Mouse (Mus musculus) spleen, postnatal 14 days (tissue): ENCODE measurements around the gene Lrriq3.

Experiments
- DNase-seq, 2 experiments: peaks; one replicate each; pipeline ENCODE4 v3.0.0; 2021 to 2022; ENCODE audit warnings: low spot score in 2 of 2

Lrriq3 gene

GRCm38 (mm10) chr3:155093116-155093956 is at the start of gene Lrriq3, which contains the start of gene Fpgt:
TSS of gene Lrriq3 (plus strand) at chr3:155093434.
TSS of gene Fpgt (minus strand) at chr3:155093403.
- DNase-seq: peak; percentile 39 to 63

DNA sequence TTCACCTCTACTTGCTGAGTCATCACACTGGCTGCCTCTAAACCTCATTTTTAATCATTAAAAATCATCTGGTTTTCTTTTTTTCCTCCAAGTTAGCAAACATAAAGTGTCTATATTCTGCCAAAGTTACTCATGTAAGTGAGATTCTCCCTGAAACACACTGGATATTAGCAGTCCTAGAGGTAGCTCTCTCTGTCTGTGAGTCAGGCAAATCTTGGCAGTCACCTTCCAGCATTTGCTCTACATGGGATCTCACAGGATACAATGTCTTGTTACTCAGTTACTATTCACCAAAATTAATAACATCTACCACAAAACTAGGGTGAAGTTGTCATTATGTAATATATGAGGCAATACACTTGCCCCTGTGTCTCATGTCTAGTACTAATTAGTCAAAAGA is 41.2 kb upstream of the Lrriq3 start:
- DNase-seq: no peak

DNA sequence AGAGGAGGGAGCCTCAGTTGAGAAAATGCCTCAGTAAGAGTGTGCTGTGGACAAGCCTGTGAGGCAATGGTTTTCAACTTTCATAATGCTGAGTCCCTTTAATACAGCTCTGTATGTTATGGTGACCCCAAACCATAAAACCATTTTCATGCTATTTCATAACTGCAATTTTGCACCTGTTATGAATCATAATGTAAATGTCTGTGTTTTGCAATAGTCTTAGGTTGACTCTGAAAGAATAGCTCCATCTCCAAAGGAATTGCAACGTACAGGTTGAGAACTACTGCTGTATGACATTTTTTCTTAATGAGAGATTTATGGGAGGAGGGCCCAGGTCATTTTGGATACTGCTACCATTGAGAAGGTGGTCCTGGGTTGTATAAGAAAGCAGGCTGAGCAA is 40.0 kb upstream of the Lrriq3 start:
- DNase-seq: no peak

DNA sequence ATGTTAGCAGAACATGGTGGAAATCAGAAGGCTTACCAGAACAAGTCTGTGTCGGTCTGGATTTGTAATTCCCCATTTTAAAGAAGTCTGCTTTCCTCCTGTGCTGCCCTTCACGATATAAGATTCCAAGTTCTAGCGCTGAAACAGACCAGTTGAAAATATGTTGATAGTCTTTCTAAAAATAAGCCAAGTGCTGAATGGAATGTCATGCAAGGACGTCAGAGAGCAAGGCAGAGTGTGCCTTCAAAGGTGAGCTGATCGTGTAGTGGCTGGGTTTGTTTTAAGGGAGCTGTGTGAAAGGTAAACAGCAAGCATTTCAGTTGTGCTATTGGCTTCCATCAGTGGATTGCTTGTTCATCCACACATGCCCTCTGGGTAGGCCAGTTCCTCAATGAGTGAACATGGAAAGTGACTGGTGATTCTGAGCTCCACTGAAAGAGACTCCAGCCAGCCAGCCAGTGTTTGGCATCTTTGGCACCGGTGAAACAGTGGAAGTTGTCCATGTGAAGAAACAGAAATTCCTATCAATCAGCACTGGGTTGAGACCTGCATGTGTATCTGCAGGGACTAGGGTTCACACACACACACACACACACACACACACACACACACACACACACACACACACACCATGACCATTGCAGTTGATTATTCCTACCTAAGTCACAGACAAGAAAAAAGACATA is 37.9 kb upstream of the Lrriq3 start, which contains the start of gene Tnni3k:
Tnni3k (minus strand) TSS at position 177 of the 686 bp plus-strand sequence.
- DNase-seq: no peak

- DNase-seq: no peak
Observed at GRCm38 (mm10) chr3:155056606-155057005, 36.6 kb upstream of the Lrriq3 start.

DNA sequence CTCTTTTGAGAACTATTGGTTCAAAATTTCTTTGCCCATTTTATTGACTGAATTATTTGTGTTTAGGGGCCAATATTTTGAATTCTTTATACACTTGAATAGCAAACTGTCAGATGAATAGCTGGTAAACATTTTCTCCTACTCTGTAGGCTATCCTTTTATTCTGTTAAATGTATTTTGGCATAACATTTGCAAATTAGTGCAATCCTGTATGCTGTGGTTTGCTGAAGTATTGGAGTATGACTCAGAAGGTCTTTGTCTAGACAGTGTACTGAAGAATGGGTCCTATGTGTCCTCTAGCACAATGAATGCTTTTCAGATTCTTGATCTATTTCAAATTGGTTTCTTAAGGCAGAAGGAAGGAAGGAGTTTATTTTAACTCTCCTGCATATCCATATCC is 35.7 kb upstream of the Lrriq3 start:
- no peak for DNase-seq

DNA sequence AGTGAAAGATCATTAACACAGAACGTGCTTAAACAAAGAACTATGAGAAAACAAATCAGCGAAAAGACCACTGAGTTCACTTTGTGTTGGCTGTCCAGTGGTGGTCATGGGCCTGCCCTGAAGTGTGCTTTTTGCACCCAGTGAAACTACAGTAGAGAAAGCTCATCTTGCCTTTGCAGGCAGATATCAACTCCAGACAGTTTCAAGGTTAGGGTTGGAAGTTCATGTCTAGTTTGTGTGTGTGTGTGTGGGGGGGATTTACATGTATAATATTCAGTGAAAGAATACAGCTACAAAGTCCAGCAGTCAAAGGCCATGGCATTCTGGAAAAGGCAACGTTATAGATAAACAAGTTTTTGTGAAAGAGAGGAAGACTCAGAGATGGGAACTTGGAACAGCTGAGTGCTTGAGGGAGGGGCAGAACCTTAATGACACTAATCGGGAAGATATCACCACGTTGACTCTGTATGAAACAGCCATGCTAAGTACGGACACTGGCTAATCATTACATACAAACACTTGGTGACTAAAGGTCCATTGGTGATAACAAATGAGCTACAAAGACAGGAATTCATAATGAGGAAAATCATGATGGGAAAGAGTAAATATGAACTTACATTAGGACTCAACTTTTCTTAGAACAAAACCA is 34.3 kb upstream of the Lrriq3 start:
- no peak for DNase-seq

DNA sequence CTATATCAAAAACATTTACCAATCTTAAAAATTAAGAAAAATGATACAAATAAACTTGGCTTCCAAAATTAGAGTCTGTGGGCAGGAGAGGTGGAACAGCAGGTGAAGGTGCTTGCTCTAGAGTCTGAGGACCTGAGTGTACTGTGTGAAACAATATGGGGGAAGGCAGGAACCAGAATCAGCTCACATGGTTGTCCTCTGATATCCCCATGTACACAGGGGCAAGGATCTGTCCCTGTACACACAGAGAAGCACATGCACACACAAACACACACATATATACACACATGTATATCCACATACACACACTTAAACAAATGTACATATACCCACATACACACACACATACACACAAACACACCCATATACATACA is 33.8 kb upstream of the Lrriq3 start:
- no peak for DNase-seq

DNA sequence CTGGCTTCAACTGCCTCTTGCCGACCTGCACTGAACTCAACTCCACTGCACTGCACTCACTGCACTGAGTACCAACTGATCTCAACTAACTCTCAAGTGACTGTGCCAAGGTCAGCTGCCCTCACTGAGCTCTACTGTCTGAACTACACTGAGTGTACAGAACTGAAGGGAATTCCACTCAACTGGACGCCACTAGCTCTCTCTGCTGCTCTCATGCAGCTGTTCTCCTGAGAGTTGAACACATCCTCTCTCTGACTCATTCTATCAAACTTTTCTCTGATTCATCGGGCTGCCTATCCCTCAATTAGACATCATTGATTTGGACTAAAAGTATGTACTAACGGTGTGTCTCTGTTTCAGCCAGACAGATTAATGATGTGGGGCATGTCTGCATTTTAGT is 15.3 kb upstream of the Lrriq3 start:
- DNase-seq: no peak

GRCm38 (mm10) chr3:155092081-155092480 is 1.2 kb upstream of the Lrriq3 start:
- DNase-seq: no peak

- no peak for DNase-seq
Observed at GRCm38 (mm10) chr3:155099266-155099665, 6.0 kb downstream of the Lrriq3 start.

- DNase-seq: no peak
Observed at GRCm38 (mm10) chr3:155105957-155106356, 12.7 kb downstream of the Lrriq3 start.

DNA sequence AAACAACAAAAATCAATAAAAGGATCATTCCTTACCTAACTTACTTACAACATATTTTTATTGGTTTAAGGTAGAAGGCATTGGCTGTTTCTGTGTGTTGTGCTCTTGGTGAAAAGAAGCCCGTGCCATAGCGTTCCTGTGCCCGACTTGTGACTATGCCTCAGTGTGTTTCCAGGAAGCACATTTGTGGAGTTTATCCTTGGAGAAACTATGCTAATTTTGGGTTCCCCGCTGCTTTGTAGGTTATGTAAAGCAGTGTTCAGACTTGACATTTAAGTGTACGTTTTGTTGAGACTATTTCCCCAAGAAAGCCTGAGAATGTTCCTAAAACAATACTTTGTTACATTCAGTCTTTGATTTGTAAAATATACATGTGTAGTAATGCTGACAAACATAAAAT is 44.5 kb downstream of the Lrriq3 start:
- DNase-seq: no peak

DNA sequence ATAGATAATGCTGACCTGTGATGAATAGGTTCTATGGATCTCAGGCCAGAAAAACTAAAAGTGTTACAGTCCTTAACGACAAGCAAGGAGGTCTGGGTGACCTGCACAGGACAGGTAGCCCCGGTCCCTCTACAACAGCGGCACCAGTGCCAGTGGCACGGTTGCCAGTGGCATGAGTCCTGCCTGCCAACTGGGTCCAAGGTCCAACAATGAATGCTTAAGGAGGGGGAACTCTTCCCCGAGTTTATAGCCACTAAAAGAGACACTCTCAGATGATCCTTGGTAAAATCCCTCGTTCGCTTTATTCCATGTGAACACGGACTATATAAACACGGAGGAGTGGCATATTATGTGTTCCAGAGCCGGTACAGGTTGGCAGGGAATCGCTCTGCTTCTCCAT is 47.8 kb downstream of the Lrriq3 start:
- no peak for DNase-seq

- no peak for DNase-seq
Observed at GRCm38 (mm10) chr3:155144368-155144767, 51.1 kb downstream of the Lrriq3 start.

DNA sequence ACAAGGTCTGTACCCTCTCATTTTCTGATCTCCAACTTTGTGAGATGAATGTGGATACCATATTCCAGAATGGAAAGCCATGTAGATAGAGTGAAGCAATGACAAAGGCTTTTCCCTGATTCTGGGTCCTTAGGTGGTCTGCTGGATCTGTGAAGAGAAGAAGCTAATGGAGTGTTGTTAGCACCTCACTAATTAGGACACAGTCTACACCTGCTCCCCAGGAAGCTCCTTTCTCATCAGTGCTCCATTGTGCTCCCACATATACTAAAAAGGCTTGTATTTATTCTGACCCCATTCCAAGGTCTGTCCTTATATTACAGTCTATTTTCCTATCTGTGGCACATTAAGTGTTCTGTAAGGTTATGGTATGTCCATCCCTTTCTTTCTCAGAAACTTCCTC is 68.6 kb downstream of the Lrriq3 start:
- DNase-seq: no peak

DNA sequence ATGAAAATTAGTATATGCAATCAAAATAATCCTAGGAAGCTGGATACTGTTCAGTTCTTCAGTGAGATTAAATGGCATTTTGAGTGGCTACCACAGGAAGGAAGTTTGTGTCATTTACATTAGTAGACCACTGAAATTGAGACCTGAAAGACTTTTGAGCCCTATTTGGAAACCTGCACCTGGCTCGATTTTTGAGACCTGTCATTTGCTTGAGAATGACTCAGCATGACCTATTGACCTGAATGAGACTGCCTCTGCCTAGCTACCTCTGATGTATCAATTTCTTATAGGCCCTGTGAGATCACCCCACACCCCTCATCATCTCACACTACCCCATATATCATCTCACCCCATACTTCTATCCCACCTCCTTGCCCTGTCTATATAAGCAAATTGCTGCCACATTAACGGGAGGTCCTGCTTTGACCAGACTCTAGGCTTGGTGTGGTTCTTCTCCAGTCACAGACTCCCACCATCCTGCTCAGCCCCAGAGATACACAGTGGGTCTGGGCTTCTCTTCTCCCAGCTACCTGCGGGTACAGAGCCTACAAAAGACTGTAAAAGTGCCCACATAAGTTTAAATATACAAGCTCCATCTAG is 87.2 kb downstream of the Lrriq3 start:
- no peak for DNase-seq

DNA sequence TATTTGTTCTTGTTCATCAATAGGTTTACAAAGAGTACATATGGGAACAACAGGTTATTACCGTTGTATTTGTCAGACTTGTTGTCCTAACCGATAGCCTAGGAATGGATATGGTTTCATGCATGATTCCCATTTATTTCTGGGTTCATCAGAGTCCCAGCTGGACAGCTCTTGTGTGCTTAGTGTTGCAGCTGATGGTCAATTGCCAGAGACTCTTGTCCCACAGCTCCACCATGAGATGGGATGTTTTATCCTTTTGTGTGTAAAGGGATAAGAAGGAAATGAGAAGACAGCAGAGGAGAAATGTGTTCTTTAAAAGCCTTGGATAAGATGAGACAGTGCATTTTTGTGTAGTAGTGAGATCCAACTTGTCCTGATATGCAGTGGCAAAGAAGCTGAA is 93.2 kb downstream of the Lrriq3 start:
- no peak for DNase-seq

DNA sequence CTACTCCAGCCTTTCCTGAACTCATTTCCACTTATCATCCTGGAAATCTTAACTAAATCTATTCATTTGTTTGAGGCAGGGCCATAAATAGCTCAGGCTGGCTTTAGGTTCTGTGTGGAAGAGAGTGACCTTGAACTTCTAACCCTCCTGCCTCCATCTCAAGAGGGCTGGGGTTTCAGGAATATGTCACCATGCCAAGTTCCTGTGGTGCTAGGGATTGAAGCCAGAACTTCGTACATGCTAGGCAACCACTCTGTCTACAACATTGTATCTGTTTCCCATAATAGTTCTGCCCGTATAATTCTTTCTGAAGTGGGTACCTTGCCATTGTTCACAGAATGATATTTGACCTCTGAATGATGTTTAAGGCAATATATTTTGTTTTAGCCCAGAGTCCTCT is 95.6 kb downstream of the Lrriq3 start:
- no peak for DNase-seq

GRCm38 (mm10) chr3:155234919-155235318 is 141.7 kb downstream of the Lrriq3 start:
- DNase-seq: no peak

GRCm38 (mm10) chr3:155235502-155235901 is 142.3 kb downstream of the Lrriq3 start:
- DNase-seq: no peak
